Mouse (Mus musculus) neural tube, embryonic 12.5 days (tissue): ENCODE results near the gene Gdf5. TPM values are rescaled to one million over a fixed set of nuclear protein-coding genes. Genes with fewer than 3 reads are reported as not detected.

Source experiments
- ATAC-seq: fragments of 200-750 bp; cut with Nextera tagmentation; 2 replicates; pipeline ENCODE4 v1.8.0; 2017; ENCODE audit warnings: low read depth, mild to moderate bottlenecking, moderate TSS enrichment, moderate library complexity; ENCODE audit not compliant: low FRiP score
- H3K27ac ChIP-seq: fragments of 300-500 bp; sonication (generic); 2 replicates; pipeline ENCODE4 v1.5.1; 2016
- H3K27me3 ChIP-seq: fragments of 300-500 bp; sonication (generic); replicated peaks from 2 replicates; pipeline ENCODE4 v1.6.1; 2016; ENCODE audit warnings: mild to moderate bottlenecking
- H3K36me3 ChIP-seq: fragments of 300-500 bp; sonication (generic); 2 replicates; pipeline ENCODE4 v1.6.1; 2016; ENCODE audit warnings: mild to moderate bottlenecking
- H3K4me1 ChIP-seq: fragments of 300-500 bp; sonication (generic); 2 replicates; pipeline ENCODE4 v1.6.1; 2016
- H3K4me2 ChIP-seq: fragments of 300-500 bp; sonication (generic); replicated peaks from 2 replicates; pipeline ENCODE4 v1.6.1; 2016; ENCODE audit warnings: mild to moderate bottlenecking
- H3K4me3 ChIP-seq: fragments of 300-500 bp; sonication (generic); 2 replicates; pipeline ENCODE4 v1.5.1; 2016
- H3K9ac ChIP-seq: fragments of 300-500 bp; sonication (generic); 2 replicates; pipeline ENCODE4 v1.6.1; 2016; ENCODE audit warnings: mild to moderate bottlenecking
- H3K9me3 ChIP-seq: fragments of 300-500 bp; sonication (generic); 2 replicates; pipeline ENCODE4 v1.6.1; 2016; ENCODE audit warnings: mild to moderate bottlenecking
- WGBS: fragments of 180-500 bp; shearing (Covaris S2); methylation state at CpG from one replicate; pipeline ENCODE4 v1.1.7; 2016; 5-methylcytosine and 5-hydroxymethylcytosine counted together
- polyA plus RNA-seq: library from polyadenylated mRNA; unstranded; fragments of >200 nt; fragmentation: Nextera tagmentation; extraction: Ambion mirVana; gene quantifications from 2 replicates; pipeline ENCODE4 v1.2.1, GENCODE M21; 2016

The Gdf5 gene
- polyA plus RNA-seq, result 1.2 and 2.0 TPM in 2 replicates

DNA sequence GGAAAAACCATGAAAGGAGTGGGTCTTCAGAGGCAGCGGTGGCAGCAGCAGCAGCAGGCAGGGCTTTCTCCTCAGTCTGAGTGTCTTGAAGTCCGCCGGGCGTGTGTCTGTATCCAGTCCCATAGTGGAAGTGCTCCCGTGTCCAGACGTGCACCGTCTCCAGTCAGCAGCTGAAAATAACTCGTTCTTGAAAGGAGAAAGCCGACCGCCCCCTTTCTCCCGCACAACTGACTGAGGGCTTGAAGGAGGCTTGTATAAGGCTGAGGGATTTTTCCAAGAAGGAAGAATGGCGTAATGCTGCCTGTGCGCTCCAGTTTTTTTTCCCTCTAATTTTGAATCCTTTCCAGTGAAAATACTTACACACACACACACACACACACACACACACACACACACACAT lies at the start of gene Gdf5:
Gene Gdf5 (minus strand): TSS at position 244 of the 400 bp plus-strand sequence.
- Histone ChIP-seq H3K4me2 (no peak within 1 kb of the TSS), H3K27me3 (no peaks in the 10 kb centered on the region), H3K4me1 (peaks cover 31% of the 10 kb centered on the region), H3K9me3 (no peaks in the 10 kb centered on the region), H3K4me3 (no peak within 1 kb of the TSS), H3K36me3 (no peaks in the 10 kb centered on the region), H3K27ac (no peak within 1 kb of the TSS), H3K9ac (no peak within 1 kb of the TSS)
- WGBS, result 69% methylated on average over 13 of the region's 13 CpGs
- no peak for ATAC-seq

DNA sequence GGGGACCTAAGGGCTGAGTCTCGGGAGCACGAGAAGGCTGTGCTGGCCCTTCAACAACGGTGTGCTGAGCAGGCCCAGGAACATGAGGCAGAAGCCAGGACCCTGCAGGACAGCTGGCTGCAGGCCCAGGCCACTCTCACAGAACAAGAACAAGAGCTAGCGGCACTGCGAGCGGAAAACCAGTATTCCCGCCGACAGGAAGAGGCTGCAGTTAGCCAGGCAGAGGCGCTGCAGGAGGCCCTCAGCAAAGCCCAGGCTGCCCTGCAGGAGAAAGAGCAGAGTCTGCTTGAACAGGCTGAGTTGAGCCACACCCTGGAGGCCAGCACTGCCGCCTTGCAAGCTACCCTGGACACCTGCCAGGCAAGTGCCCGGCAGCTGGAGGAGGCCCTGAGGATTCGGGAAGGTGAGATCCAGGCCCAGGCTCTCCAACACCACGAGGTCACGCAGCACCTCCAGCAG lies 46.7 kb upstream of the Gdf5 start:
- no peaks in the 10 kb centered on the region for H3K27me3 ChIP-seq
- ATAC-seq, result no peak
- no peak overlapping the region for H3K4me2 ChIP-seq
- 87% methylated on average over 14 of the region's 14 CpGs for WGBS
- no peak overlapping the region for H3K27ac ChIP-seq
- H3K4me3 ChIP-seq, result no peak overlapping the region
- H3K9me3 ChIP-seq, result no peaks in the 10 kb centered on the region
- H3K36me3 ChIP-seq, result peaks cover 99% of the 10 kb centered on the region
- H3K4me1 ChIP-seq, result no peaks in the 10 kb centered on the region
- no peak overlapping the region for H3K9ac ChIP-seq

- no peaks in the 10 kb centered on the region for H3K9me3 ChIP-seq
- WGBS, result 91% methylated on average over 10 of the region's 10 CpGs
- H3K36me3 ChIP-seq, result peaks cover 99% of the 10 kb centered on the region
- no peaks in the 10 kb centered on the region for H3K4me1 ChIP-seq
- H3K4me3 ChIP-seq, result no peak overlapping the region
- H3K9ac ChIP-seq, result no peak overlapping the region
- H3K27me3 ChIP-seq, result no peaks in the 10 kb centered on the region
- no peak overlapping the region for H3K27ac ChIP-seq
- ATAC-seq, result no peak
- no peak overlapping the region for H3K4me2 ChIP-seq
Observed at GRCm38 (mm10) chr2:155991151-155991550, 46.0 kb upstream of the Gdf5 start.

DNA sequence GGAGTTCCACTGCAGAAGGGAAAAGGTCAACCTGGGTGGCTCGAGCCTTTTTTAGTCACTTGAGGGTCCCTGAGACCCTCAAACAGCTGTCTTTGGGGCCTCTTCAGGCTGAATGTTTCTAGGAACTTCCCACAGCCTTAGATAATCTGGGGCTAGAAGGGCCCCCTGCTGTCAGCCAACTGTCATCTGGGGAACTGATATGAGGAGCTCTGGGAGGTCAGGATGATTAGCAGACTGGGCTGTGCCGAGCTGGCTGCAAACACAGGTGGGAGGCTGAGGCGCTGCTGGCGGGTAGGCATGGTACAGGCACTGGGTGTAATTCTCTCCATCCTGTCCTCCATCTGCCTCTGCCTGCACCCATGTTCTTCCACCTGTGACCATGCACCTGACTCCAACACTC lies 43.9 kb upstream of the Gdf5 start:
- ATAC-seq, result no peak
- Histone ChIP-seq H3K9ac (no peak overlapping the region), H3K36me3 (peaks cover 98% of the 10 kb centered on the region), H3K27me3 (no peaks in the 10 kb centered on the region), H3K4me2 (no peak overlapping the region), H3K9me3 (no peaks in the 10 kb centered on the region), H3K4me1 (no peaks in the 10 kb centered on the region), H3K27ac (no peak overlapping the region), H3K4me3 (no peak overlapping the region)
- WGBS, result 81% methylated on average over 4 of the region's 4 CpGs

DNA sequence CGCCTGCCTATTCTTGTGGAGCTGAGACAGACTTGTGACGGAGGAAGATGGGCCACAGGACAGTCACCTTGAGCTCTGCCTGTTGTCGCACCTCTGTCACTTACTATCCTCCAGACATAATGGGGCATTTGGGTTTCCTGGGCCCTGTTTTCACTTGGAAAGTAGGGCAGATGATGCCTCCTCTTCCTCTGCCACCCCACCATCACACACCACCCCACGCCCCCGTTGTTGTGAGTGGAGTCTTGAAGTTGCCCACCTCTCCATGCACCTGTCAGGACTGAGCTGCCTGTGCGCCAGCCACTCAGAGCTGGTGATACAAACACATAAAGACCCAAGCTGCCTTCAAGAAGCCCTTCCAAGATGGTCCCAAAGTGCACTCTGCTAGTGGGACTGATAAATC lies 42.0 kb upstream of the Gdf5 start:
- Histone ChIP-seq H3K9ac (no peak overlapping the region), H3K4me1 (no peaks in the 10 kb centered on the region), H3K36me3 (peaks cover 98% of the 10 kb centered on the region), H3K27ac (no peak overlapping the region), H3K4me3 (no peak overlapping the region), H3K9me3 (no peaks in the 10 kb centered on the region), H3K4me2 (no peak overlapping the region), H3K27me3 (no peaks in the 10 kb centered on the region)
- 96% methylated on average over 6 of the region's 6 CpGs for WGBS
- ATAC-seq, result no peak

- no peaks in the 10 kb centered on the region for H3K9me3 ChIP-seq
- 96% methylated on average over 7 of the region's 7 CpGs for WGBS
- no peaks in the 10 kb centered on the region for H3K27me3 ChIP-seq
- no peaks in the 10 kb centered on the region for H3K4me1 ChIP-seq
- ATAC-seq, result no peak
- H3K27ac ChIP-seq, result no peak overlapping the region
- H3K4me2 ChIP-seq, result no peak overlapping the region
- peaks cover 96% of the 10 kb centered on the region for H3K36me3 ChIP-seq
- no peak overlapping the region for H3K9ac ChIP-seq
- no peak overlapping the region for H3K4me3 ChIP-seq
Observed at GRCm38 (mm10) chr2:155985776-155986175, 40.6 kb upstream of the Gdf5 start.

- Histone ChIP-seq H3K36me3 (peaks cover 91% of the 10 kb centered on the region), H3K4me2 (no peak overlapping the region), H3K4me1 (no peaks in the 10 kb centered on the region), H3K27me3 (no peaks in the 10 kb centered on the region), H3K27ac (no peak overlapping the region), H3K4me3 (no peak overlapping the region), H3K9me3 (no peaks in the 10 kb centered on the region), H3K9ac (no peak overlapping the region)
- ATAC-seq, result no peak
- 83% methylated on average over 5 of the region's 5 CpGs for WGBS
Observed at GRCm38 (mm10) chr2:155979328-155979991, 34.3 kb upstream of the Gdf5 start.

DNA sequence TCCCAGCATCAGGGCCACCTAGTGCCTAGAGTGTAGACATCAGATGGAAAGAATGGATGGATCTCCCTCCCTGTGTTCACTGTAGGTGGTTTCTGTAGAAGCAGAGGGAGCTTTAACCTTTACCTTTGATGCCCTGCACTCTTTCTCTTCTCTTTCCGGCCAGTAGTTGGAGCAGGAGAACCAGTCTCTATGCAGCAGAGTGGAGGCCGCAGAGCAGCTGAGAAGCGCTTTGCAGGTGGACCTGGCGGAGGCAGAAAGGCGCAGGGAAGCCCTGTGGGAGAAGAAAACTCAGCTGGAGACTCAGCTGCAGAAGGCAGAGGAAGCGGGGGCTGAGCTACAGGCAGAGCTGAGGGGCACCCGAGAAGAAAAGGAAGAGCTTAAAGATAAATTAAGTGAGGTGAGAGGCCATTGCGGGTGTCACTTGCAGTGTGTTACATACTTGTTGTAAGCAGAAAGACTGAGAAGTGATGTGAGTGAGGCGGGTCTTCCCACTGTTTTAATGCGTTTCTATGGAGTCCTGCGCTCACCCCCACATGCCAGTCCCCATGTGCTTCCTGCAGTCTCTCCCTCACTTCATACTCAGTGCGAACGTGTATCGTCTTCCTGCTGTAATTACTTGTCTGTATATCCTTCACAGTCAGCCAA lies 29.0 kb upstream of the Gdf5 start:
- H3K4me1 ChIP-seq, result no peaks in the 10 kb centered on the region
- H3K4me2 ChIP-seq, result no peak overlapping the region
- H3K36me3 ChIP-seq, result peaks cover 88% of the 10 kb centered on the region
- no peak for ATAC-seq
- no peaks in the 10 kb centered on the region for H3K27me3 ChIP-seq
- no peak overlapping the region for H3K9ac ChIP-seq
- H3K4me3 ChIP-seq, result no peak overlapping the region
- H3K27ac ChIP-seq, result no peak overlapping the region
- WGBS, result 90% methylated on average over 14 of the region's 14 CpGs
- no peaks in the 10 kb centered on the region for H3K9me3 ChIP-seq

DNA sequence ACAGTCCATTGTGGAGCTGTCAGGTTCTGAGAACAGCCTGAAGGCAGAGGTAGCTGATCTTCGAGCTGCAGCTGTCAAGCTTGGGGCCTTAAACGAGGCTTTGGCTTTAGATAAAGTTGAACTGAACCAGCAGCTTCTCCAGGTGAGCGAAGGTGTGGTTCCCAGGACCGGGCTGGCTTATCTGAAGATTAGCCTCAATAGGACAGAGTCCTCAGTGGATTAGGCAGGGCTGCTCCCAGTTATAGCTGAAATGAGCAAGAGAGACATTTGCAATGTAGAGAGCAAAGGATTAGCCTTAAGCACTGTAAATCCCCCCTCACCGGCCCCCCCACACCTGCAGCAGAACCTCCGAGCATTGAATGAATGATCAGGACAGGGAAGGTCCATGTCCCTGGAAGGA lies 28.2 kb upstream of the Gdf5 start:
- ATAC-seq, result no peak
- no peak overlapping the region for H3K4me3 ChIP-seq
- peaks cover 90% of the 10 kb centered on the region for H3K36me3 ChIP-seq
- H3K4me2 ChIP-seq, result no peak overlapping the region
- H3K4me1 ChIP-seq, result no peaks in the 10 kb centered on the region
- no peaks in the 10 kb centered on the region for H3K9me3 ChIP-seq
- H3K27me3 ChIP-seq, result no peaks in the 10 kb centered on the region
- H3K27ac ChIP-seq, result no peak overlapping the region
- H3K9ac ChIP-seq, result no peak overlapping the region
- 93% methylated on average over 6 of the region's 6 CpGs for WGBS

GRCm38 (mm10) chr2:155962991-155963390 lies 17.8 kb upstream of the Gdf5 start:
- no peak for ATAC-seq
- Histone ChIP-seq H3K27me3 (no peaks in the 10 kb centered on the region), H3K4me3 (no peak overlapping the region), H3K36me3 (peaks cover 55% of the 10 kb centered on the region), H3K4me1 (no peaks in the 10 kb centered on the region), H3K27ac (no peak overlapping the region), H3K9ac (no peak overlapping the region), H3K4me2 (no peak overlapping the region), H3K9me3 (no peaks in the 10 kb centered on the region)
- 64% methylated on average over 1 of the region's 1 CpGs for WGBS

- Histone ChIP-seq H3K36me3 (peaks cover 44% of the 10 kb centered on the region), H3K27me3 (no peaks in the 10 kb centered on the region), H3K4me2 (no peak overlapping the region), H3K9me3 (no peaks in the 10 kb centered on the region), H3K9ac (no peak overlapping the region), H3K27ac (no peak overlapping the region), H3K4me1 (0 out of 2 replicates have a peak, but pooled peaks cover 5% of the 10 kb centered on the region), H3K4me3 (no peak overlapping the region)
- WGBS, result 79% methylated on average over 10 of the region's 10 CpGs
- no peak for ATAC-seq
Observed at GRCm38 (mm10) chr2:155961862-155962261, 16.7 kb upstream of the Gdf5 start.

GRCm38 (mm10) chr2:155959981-155960380 lies 14.8 kb upstream of the Gdf5 start:
- no peak for ATAC-seq
- Histone ChIP-seq H3K27ac (no peak overlapping the region), H3K4me3 (no peak overlapping the region), H3K9me3 (no peaks in the 10 kb centered on the region), H3K4me1 (0 out of 2 replicates have a peak, but pooled peaks cover 5% of the 10 kb centered on the region), H3K36me3 (peaks cover 31% of the 10 kb centered on the region), H3K27me3 (no peaks in the 10 kb centered on the region), H3K4me2 (no peak overlapping the region), H3K9ac (no peak overlapping the region)
- 92% methylated on average over 5 of the region's 5 CpGs for WGBS
